Comparison of ENCODE assay signal across 9 mouse cellular contexts in the genomic region with DNA sequence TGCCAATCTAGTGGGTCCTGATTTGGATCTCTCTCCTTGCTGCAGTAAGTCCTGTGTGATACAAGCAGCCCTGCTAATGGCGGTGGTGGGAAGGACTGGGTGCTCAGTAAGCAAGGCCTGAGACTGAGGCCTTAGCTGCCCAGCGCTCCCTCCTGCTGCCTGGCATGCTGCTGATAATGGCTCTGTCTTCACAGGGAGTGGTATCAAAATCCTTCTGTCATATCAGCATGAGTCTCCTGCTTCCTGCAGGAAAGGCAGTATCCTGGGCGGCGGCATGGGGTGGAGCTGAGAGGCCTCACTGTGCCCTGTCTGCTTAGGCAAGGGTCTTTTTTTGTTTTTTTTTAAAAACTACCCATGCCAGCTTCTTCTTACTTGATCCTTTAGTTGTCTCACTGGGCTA. TPM values are rescaled to one million over a fixed set of nuclear protein-coding genes. Genes with fewer than 3 reads are reported as not detected.
DNase-seq lines count a peak whose midpoint lies in the region; ATAC-seq lines count a peak whose summit lies in the region.
"Had no signal": no experiment of that assay in that cellular context is flagged by ENCODE, and none has a peak within 500 bp of the region (broad histone marks: within the 10 kb centered on the region; RNA-seq: fewer than 3 reads in every experiment).

No protein-coding gene starts in this region.

- no peak overlapping the region for H3K4me2 ChIP-seq in intestine, embryonic 15.5 days (replicated peaks)
- H3K4me2 ChIP-seq: kidney, embryonic 15.5 days had no signal

- peaks cover 38% of the 10 kb centered on the region for H3K4me1 ChIP-seq in intestine, embryonic 15.5 days (replicated peaks)

- no peak overlapping the region for H3K4me3 ChIP-seq in intestine, embryonic 15.5 days (replicated peaks)
- H3K4me3 ChIP-seq: kidney, embryonic 15.5 days had no signal

- 52% methylated on average over 4 of the region's 4 CpGs for WGBS in intestine, embryonic 15.5 days

- H3K9me3 ChIP-seq in intestine, embryonic 15.5 days = no peaks in the 10 kb centered on the region
- H3K9me3 ChIP-seq: kidney, embryonic 15.5 days had no signal

- DNase-seq in adrenal gland, postnatal 14 days = peak; percentile 35
- DNase-seq in adrenal gland, postnatal 25 days = no peak
- peak; percentile 38 for DNase-seq in kidney, adult 9 months
- no peak for DNase-seq in kidney, adult 11 months
- peak; percentile 54 for DNase-seq in lung, postnatal 14 days
- DNase-seq in frontal cortex, postnatal 10 days (ENCODE audit: low spot score in 2 of 2) = no peak
- no peak for DNase-seq in gastrocnemius, postnatal 4 days (ENCODE audit: low spot score in 2 of 2)

- H3K9ac ChIP-seq in intestine, embryonic 15.5 days = no peak overlapping the region
- H3K9ac ChIP-seq: kidney, embryonic 15.5 days had no signal

- no peaks in the 10 kb centered on the region for H3K36me3 ChIP-seq in intestine, embryonic 15.5 days

- peak; percentile 48; the same call in 1 of the 2 replicates for ATAC-seq in intestine, embryonic 15.5 days

- no peak overlapping the region for H3K27ac ChIP-seq in intestine, embryonic 15.5 days
- H3K27ac ChIP-seq: kidney, embryonic 15.5 days had no signal

- no peaks in the 10 kb centered on the region for H3K27me3 ChIP-seq in intestine, embryonic 15.5 days (replicated peaks)
- H3K27me3 ChIP-seq: kidney, embryonic 15.5 days had no signal

RNA-seq across cellular contexts. Expression of a gene that starts 9.2 kb away (rescaled TPM):
- 57.7 and 62.5 TPM in 2 replicates for total RNA-seq in adrenal gland, postnatal 14 days (2021)
- total RNA-seq in adrenal gland, postnatal 25 days (2021) = 64.1 and 65.7 TPM in 2 replicates
- 28.1 and 28.3 TPM in 2 replicates for polyA plus RNA-seq in intestine, embryonic 15.5 days (2015; fragmentation: Nextera tagmentation; extraction: Ambion mirVana)
- total RNA-seq in gastrocnemius, postnatal 4 days (2021) = 10 to 100 TPM; 37.2 to 40.2 TPM

Comparison
In these comparisons a context has a peak if more than half of its experiments do, and no peak if none do; other contexts are left out.
1. DNase-seq: peak in adrenal gland, postnatal 14 days (single experiment), kidney, adult 9 months (single experiment) and lung, postnatal 14 days (single experiment); none in adrenal gland, postnatal 25 days (single experiment), kidney, adult 11 months (single experiment), frontal cortex, postnatal 10 days (0 of 2) and gastrocnemius, postnatal 4 days (0 of 2).